Mouse (Mus musculus) brain, embryonic 14.5 days (tissue): ENCODE measurements around the gene Atxn2. TPM values are rescaled to one million over a fixed set of nuclear protein-coding genes. Genes with fewer than 3 reads are reported as not detected.

Source experiments
- DNase-seq: peaks from one replicate; pipeline ENCODE4 v3.0.0-alpha.2; 2011; ENCODE audit warnings: low read depth
- CTCF ChIP-seq: fragments of 200-500 bp; IDR thresholded peaks from 2 replicates; pipeline ENCODE4 v1.5.1; 2012; ENCODE audit warnings: inconsistent platforms, mild to moderate bottlenecking, moderate library complexity, borderline replicate concordance; ENCODE audit not compliant: insufficient read depth, insufficient read length; ENCODE audit errors: extremely low read depth
- POLR2A ChIP-seq: fragments of 200-500 bp; IDR thresholded peaks from 2 replicates; pipeline ENCODE4 v1.6.1; 2012; ENCODE audit warnings: mild to moderate bottlenecking, inconsistent platforms, borderline replicate concordance; ENCODE audit not compliant: poor library complexity, insufficient read depth, insufficient read length, severe bottlenecking; ENCODE audit errors: extremely low read depth
- polyA plus RNA-seq: library from polyadenylated mRNA; depleted of rRNA; stranded (reverse); fragments of >200 nt; gene quantifications from 2 replicates; pipeline ENCODE4 v1.2.3, GENCODE M21; 2012

The Atxn2 gene
- polyA plus RNA-seq, 1 experiment: 226 TPM

DNA sequence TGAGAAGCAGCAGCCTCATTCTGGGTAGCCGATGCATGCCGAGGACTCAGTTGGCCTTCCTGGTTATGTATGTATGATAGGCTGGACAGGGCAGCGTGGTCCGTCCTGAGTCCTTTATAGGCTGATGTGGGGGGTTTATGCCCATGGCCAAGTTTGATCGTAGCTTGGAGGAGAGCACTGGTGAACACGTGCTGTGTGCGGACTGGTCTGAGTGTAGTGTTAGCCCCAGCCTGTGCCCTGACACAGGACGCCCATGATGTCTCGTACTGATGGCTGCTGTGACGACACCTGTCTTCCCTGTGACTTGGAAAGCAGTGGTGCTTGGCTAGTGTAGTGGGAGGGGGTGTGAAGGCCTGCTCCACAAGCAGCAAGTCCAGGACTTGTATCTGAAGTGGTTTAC, 102.6 kb downstream of the Atxn2 start:
- no peak for DNase-seq
- TF ChIP-seq POLR2A: no peak
- no peak for TF ChIP-seq CTCF

DNA sequence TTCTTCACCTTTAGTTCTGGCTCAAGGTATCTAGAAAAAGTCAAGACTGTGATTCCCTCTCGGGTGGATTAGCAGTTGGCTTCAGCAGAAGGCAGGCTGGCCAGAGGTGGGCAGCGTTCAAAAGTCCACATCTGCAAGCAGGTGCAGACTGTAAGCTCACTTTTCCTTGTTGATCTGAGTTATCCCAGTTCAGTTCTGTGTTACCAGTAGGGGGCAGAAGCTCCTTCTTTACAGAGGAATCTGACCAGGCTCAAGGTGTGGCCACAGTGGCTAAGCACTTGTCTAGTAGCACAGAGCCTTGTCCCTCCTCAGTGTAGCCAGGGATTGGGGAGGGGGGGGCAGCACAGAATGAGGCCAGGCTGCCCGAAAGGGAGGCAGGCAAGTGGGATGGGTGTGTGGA, 103.9 kb downstream of the Atxn2 start:
- DNase-seq: peak; percentile 72
- TF ChIP-seq CTCF (peak; percentile 55; the same call in 1 of the 2 replicates), POLR2A (no peak)

DNA sequence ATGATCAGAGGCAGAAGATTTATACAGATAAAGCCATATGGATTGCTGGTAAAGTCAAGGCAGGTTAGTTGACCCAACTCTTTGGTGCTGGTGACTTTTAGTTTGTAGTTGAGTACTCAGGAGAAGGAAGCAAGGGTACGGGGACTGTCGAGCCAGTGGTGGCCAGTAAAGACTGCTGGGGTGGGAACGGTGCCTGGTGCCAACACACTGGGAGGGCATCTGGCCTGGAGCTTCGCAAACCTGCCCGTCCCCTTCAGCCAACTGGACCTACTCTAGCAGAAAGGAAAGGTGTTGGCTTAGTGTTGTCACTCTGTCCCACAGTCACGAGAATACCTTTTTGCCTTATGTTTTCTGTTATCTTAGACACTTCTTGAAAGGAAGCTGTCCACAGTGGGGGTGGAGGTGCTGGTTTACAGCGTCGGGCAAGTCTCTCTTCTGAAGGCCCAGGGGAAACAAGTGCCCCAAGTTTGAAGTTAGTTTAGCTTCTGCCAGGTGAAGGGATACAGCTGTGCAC, 104.8 kb downstream of the Atxn2 start:
- no peak for DNase-seq
- TF ChIP-seq POLR2A (no peak), CTCF (no peak)

DNA sequence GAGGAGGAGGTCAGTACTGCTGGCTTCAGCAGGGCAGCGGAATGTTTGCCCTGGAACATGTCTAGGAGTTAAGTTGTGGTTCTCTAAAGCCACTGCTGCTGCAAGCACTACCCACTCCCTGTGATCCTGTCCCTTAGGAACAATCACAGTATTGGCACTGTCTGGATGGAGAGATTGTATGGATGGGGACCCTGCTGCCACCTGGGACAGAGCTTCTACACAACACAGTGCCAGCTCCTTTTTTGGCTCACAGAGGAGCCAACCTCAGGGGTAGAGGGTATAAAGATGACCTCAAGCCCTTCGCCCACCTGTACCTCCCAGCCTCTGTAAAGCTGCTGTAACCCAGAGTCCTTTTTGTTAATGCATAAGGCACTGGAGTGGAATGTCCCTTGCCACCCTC, 105.5 kb downstream of the Atxn2 start:
- no peak for DNase-seq
- TF ChIP-seq CTCF: no peak
- TF ChIP-seq POLR2A: no peak

DNA sequence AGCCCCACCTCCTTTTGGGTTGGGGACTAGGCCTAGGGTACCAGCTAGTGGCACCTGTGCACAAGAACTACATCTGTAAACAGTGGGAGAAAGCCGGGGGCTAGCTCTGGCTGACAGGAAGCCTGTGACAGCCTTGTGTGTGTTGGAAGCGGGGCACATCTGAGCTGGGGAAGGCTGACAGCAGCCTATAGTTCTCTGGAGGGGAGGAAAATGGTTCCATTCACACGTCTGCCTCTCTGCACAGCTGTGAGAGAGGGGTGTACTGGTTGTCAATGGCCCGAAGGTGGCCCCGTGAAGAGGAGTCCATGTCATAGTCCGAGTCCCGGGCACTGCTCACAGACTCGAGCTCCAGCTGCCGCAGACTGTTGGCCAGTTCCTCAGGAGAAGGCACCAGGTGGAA, 106.4 kb downstream of the Atxn2 start:
- DNase-seq: no peak
- TF ChIP-seq POLR2A (no peak), CTCF (no peak)

DNA sequence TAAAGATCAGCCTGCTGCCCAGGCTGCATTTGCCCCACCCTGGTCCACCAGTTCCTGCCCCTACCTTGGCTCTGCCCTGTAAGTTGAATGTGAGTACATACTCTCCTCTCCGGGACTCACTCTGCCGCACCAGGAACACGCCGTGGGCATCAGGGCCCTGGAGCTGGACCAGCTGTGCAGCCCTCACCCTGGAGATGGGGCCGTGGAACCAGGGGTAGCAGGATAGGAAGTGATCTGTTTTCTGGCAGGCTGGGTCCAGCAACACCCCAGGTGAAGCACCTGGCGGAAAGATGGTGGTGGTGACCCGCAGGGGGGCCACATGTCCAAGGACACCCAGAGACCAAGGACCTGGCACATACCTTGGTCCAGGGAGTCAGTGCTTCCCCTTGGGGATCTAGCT, 107.3 kb downstream of the Atxn2 start:
- TF ChIP-seq CTCF (no peak), POLR2A (no peak)
- no peak for DNase-seq

DNA sequence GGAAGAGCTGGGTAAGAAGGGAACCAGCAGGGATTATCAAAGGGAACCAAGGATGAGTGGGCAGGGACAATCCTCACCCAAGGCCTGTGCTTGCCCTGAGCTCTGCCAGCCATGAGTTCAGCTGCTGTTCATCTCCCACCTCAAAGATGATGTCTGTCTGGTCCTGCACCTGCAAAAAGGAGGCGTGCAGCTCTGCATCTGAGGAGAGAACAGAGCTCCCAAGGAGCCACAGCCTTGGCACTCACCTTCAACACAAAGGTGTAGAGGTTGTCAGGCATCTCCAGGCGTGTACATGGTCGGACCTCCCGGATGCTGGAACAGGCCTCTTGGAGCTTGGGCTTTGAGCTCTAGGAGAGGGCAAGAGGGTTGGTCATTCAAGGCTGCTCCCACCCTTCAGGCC, 107.7 kb downstream of the Atxn2 start:
- DNase-seq: no peak

DNA sequence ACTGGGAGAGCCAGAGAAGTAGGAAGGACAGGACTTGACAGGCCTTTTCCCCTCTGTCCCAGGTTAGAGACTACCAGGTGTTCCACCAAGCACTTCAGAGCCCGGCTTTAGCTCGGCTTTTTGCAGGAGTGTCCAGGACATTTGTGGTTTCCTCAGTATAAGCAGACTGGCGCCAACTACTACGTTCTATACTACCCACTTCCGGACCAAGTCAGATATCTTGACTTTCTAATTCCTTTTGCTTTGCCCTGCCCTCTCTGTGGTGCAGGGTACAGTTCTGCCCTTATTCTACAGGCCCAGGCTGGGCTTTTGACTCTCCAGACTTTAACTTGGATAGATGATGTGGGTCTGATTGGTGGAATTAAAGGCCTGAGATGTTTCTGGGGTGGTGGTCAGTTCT, 108.4 kb downstream of the Atxn2 start:
- no peak for TF ChIP-seq CTCF
- no peak for TF ChIP-seq POLR2A
- DNase-seq: no peak

More for the DNA sequence above, 107.7 kb downstream of the Atxn2 start:
- no peak for TF ChIP-seq POLR2A
- TF ChIP-seq CTCF: no peak

DNA sequence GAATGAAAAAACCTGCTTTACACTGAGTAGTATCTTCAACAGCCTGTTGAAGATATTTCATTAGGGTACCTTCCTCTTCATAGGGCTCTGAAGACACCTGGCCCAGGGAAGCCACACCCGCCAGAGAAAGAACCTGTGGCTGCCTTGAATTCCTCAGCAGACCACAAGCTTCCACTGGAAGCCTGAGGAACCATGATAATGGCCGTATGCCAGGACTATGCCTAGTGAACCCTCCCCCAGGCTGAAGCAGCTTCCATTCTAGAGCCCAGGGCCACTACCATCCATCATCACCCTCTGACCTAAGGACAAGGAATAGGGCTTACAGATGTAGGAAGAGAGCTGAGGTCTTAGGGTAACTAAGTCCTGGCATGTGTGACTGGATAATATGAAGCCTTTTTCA, 109.0 kb downstream of the Atxn2 start:
- no peak for DNase-seq
- TF ChIP-seq CTCF: no peak
- no peak for TF ChIP-seq POLR2A

DNA sequence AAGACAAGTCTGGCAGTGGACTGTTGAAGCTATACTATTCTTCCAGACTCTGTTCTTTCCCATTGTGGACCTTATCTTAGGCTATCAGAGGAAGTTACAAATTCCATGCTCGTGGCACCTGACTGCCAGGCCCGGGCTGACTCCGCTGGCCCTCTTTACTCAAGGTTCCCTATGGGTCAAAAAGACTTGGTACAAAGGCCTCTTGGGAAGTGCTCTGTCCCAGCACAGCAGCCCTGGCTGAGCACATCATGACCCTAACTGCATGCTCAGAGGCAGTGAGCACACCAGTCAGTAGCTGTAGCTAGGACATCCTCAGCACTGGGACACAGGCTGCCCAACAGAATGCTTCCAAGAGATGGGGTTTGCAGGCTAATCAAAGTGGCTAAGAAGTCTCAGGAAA, 109.5 kb downstream of the Atxn2 start:
- no peak for TF ChIP-seq CTCF
- TF ChIP-seq POLR2A: no peak
- DNase-seq: no peak

DNA sequence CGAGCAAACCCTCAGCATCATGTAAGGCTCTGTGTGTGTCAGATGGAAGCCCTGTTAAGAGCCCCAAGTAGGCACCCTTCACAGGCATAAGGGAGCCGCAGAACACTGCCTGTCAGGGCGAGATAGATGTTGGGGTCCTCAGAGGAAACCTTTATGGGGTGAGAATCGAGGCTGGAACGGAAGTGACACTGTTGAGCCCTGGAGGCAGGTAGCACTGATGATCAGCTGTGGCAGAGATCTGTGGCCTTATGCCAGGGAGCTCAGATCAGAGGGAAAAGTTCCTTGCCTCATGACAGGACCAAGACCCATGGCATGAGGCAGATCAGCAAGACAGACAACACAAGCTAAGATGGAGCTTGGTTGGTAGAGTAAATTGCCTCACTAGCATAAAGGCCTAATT, 110.0 kb downstream of the Atxn2 start:
- DNase-seq: no peak
- TF ChIP-seq POLR2A (no peak), CTCF (no peak)

DNA sequence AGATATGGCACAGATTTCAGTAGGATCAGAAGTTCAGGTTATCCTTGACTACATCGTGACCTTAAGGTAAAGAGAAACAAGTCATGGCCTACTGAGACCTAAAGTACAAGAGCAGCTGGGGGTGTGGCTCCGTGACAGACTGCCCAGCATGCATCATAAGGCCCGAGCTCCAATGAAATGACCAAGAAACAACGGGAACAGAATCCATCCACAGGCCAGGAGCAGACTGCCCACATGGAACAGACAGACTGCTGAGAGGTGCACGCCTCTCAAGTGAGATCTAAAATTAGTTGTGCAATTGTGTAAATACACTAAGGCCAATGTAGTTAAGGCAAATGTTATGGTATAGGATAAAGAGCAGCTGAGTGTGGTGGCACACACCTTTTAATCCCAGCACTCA, 110.4 kb downstream of the Atxn2 start:
- TF ChIP-seq CTCF (no peak), POLR2A (no peak)
- no peak for DNase-seq

DNA sequence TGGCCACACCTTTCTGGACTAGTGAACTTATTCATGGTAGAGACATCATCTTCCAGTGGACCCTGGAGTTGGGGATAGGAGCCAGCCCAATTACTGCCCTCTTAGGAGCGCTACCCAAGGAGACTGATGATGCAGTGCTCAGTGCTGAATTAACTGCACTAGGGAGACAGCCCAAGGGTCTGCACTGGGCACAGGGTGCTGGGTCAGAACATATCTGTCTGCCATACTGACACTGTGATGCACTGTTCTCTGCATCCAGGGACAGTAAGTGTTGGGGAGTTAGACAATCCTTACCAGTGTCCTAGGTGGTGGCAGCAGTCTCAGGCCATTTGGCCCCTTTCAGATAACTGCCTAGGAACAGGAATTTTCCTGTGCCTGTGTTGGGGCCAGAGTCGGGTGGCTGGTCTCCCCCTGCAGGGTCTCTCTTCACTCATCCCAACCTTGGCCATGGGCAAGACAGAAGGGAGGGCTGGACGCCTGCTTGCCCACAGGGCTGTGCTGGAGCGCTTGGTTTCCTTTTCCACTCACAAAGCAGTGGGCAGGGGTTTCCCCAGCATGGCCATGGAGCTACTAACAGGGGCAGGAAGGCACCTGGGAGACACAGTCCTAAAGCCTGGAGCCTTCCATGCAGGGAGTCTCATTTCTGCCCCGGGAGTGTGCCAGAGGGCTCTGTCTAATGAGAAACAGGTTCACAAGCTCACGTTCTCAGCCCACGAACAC, 111.8 kb downstream of the Atxn2 start:
- TF ChIP-seq POLR2A: no peak
- TF ChIP-seq CTCF: no peak
- no peak for DNase-seq

DNA sequence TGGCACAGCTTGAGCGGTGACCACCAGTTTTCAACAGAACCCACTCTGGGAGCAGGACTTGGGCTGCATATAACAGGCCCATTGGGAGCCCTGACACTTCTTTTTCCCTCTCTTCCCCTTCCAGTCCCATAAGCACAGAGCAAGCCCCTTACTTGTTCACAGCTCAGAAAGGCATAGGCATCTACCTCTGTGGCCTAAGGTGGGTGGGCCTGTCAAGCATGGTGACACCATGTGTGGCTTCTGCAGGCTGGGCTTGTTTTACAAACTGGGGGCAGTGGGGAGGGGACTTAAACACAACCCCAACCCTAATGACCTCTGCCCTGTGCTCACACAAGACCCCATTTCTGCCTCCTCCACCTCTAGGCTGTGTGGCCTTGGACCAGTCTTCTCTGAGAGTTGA, 112.5 kb downstream of the Atxn2 start:
- TF ChIP-seq POLR2A (no peak), CTCF (no peak)

DNA sequence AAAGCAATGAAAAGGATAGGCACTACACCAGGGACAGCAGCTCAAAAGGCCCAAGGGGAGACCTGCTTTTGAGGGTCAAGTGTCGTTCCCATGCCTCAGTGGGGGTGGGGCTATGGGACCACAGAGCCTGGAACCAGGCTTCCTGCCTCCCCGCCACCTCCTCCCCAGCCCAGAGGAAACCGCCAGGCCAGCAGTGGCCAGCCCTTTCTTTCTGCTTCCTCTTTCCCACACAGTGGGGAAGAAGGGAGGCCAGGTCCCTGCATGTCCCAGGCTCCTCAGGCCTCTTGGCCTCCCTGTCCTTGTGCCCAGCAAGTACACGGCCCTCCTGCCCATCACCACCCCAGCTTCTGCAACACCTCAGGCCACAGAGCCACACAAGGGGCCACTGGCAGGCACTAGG, 113.0 kb downstream of the Atxn2 start:
- no peak for DNase-seq
- TF ChIP-seq POLR2A (no peak), CTCF (no peak)

More for the DNA sequence above, 112.5 kb downstream of the Atxn2 start:
- DNase-seq: no peak

DNA sequence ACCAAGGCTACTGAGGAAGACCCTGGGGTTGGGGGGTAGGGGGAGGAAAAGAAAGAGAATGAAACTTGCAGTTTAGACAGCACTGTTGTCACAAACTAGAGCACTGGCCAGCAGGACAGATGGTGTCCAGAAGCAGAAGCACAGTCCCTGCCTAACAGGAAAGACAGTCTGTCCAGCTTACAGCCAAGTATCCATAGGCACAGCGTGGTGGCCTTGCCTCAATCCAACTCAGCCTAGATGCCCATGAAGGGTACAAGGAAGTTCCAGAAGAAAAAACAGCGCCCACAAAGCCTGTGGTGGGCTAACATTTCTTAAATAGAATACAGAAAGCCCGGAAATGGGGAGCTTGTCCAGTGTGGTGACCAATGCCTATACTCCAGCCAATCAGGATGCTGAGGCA, 114.5 kb downstream of the Atxn2 start:
- DNase-seq: no peak
- no peak for TF ChIP-seq CTCF
